Mouse (Mus musculus): ENCODE measurements around the gene Cxcr6.
"Not testable (repeated sequence)": the region's sequence is repeated elsewhere in the genome, so short reads cannot be mapped to it uniquely, and the experiment has no call there.

Cxcr6 gene

GRCm38 (mm10) chr9:123806267-123806666, at the start of gene Cxcr6:
TSS of gene Cxcr6 (plus strand) at chr9:123806475.
- DNase-seq (ENCODE audit: low spot score in 2 of 2), result no peak

GRCm38 (mm10) chr9:123756752-123757151, 49.5 kb upstream of the Cxcr6 start:
- no peak for DNase-seq (ENCODE audit: low spot score in 2 of 2)

GRCm38 (mm10) chr9:123757326-123757725, 48.9 kb upstream of the Cxcr6 start:
- DNase-seq (ENCODE audit: low spot score in 2 of 2), result no peak

- DNase-seq (ENCODE audit: low spot score in 2 of 2), result no peak
Measured at GRCm38 (mm10) chr9:123758156-123758555, 48.1 kb upstream of the Cxcr6 start.

- DNase-seq (ENCODE audit: low spot score in 2 of 2), result no peak
Measured at GRCm38 (mm10) chr9:123758645-123759044, 47.6 kb upstream of the Cxcr6 start.

- DNase-seq (ENCODE audit: low spot score in 2 of 2), result no peak
Measured at GRCm38 (mm10) chr9:123760806-123761205, 45.5 kb upstream of the Cxcr6 start.

- DNase-seq (ENCODE audit: low spot score in 2 of 2), result no peak
Measured at GRCm38 (mm10) chr9:123762886-123763285, 43.4 kb upstream of the Cxcr6 start.

GRCm38 (mm10) chr9:123763771-123764170, 42.5 kb upstream of the Cxcr6 start:
- no peak for DNase-seq (ENCODE audit: low spot score in 2 of 2)

- DNase-seq (ENCODE audit: low spot score in 2 of 2), result no peak
Measured at GRCm38 (mm10) chr9:123766996-123767395, 39.3 kb upstream of the Cxcr6 start.

- no peak for DNase-seq (ENCODE audit: low spot score in 2 of 2)
Measured at GRCm38 (mm10) chr9:123768443-123768842, 37.8 kb upstream of the Cxcr6 start.

GRCm38 (mm10) chr9:123769532-123769931, 36.7 kb upstream of the Cxcr6 start:
- DNase-seq (ENCODE audit: low spot score in 2 of 2), result no peak

GRCm38 (mm10) chr9:123773299-123773698, 33.0 kb upstream of the Cxcr6 start:
- DNase-seq (ENCODE audit: low spot score in 2 of 2), result not testable (repeated sequence)

GRCm38 (mm10) chr9:123788855-123789529, 17.3 kb upstream of the Cxcr6 start:
- DNase-seq (ENCODE audit: low spot score in 2 of 2), result peak in 1 of 2 experiments; percentile 14

GRCm38 (mm10) chr9:123796174-123796573, 10.1 kb upstream of the Cxcr6 start:
- peak in 1 of 2 experiments; percentile 20 for DNase-seq (ENCODE audit: low spot score in 2 of 2)

- DNase-seq (ENCODE audit: low spot score in 2 of 2), result no peak
Measured at GRCm38 (mm10) chr9:123801527-123801926, 4.7 kb upstream of the Cxcr6 start.

- DNase-seq (ENCODE audit: low spot score in 2 of 2), result no peak
Measured at GRCm38 (mm10) chr9:123802421-123802820, 3.9 kb upstream of the Cxcr6 start.

- DNase-seq (ENCODE audit: low spot score in 2 of 2), result no peak
Measured at GRCm38 (mm10) chr9:123802896-123803295, 3.4 kb upstream of the Cxcr6 start.

GRCm38 (mm10) chr9:123805241-123805640, 1.0 kb upstream of the Cxcr6 start:
- DNase-seq (ENCODE audit: low spot score in 2 of 2), result no peak

GRCm38 (mm10) chr9:123808583-123808982, 2.3 kb downstream of the Cxcr6 start:
- no peak for DNase-seq (ENCODE audit: low spot score in 2 of 2)

- DNase-seq (ENCODE audit: low spot score in 2 of 2), result no peak
Measured at GRCm38 (mm10) chr9:123811831-123812230, 5.6 kb downstream of the Cxcr6 start.

- no peak for DNase-seq (ENCODE audit: low spot score in 2 of 2)
Measured at GRCm38 (mm10) chr9:123814326-123814725, 8.1 kb downstream of the Cxcr6 start.

- no peak for DNase-seq (ENCODE audit: low spot score in 2 of 2)
Measured at GRCm38 (mm10) chr9:123814821-123815220, 8.5 kb downstream of the Cxcr6 start.

GRCm38 (mm10) chr9:123815444-123815843, 9.2 kb downstream of the Cxcr6 start:
- DNase-seq (ENCODE audit: low spot score in 2 of 2), result no peak

GRCm38 (mm10) chr9:123815996-123816395, 9.7 kb downstream of the Cxcr6 start:
- no peak for DNase-seq (ENCODE audit: low spot score in 2 of 2)

All from frontal cortex, postnatal 10 days (tissue).